Mouse (Mus musculus) kidney, adult 2 months (tissue): Measurements from ENCODE around the gene Pth1r. TPM values are rescaled to one million over a fixed set of nuclear protein-coding genes. Genes with fewer than 3 reads are reported as not detected.
A peak's percentile ranks its signal among the peaks of the same experiment; 100 is the strongest.

Experiments used
- DNase-seq: peaks from one replicate; pipeline ENCODE4 v3.0.0; 2021
- H3K27ac ChIP-seq: fragments of 200-500 bp; 2 replicates; pipeline ENCODE4 v1.5.1; 2012; ENCODE audit warnings: low read depth, low read length, control low read depth, inconsistent platforms; ENCODE audit not compliant: insufficient read depth
- H3K27me3 ChIP-seq: fragments of 200-500 bp; replicated peaks from 2 replicates; pipeline ENCODE4 v1.6.1; 2012; ENCODE audit warnings: mild to moderate bottlenecking, moderate library complexity, low read length, inconsistent platforms; ENCODE audit not compliant: control insufficient read depth, insufficient read depth
- H3K36me3 ChIP-seq: fragments of 200-500 bp; 2 replicates; pipeline ENCODE4 v1.6.1; 2012; ENCODE audit warnings: mild to moderate bottlenecking, moderate library complexity, low read length, inconsistent platforms; ENCODE audit not compliant: control insufficient read depth, insufficient read depth
- H3K4me1 ChIP-seq: fragments of 200-500 bp; 2 replicates; pipeline ENCODE4 v1.6.1; 2011; ENCODE audit warnings: low read length; ENCODE audit not compliant: control insufficient read depth, insufficient read depth
- H3K4me3 ChIP-seq: fragments of 200-500 bp; 2 replicates; pipeline ENCODE4 v1.5.1; 2011; ENCODE audit warnings: mild to moderate bottlenecking, low read depth, low read length, control low read depth; ENCODE audit not compliant: insufficient read depth
- CTCF ChIP-seq: fragments of 200-500 bp; conservative IDR thresholded peaks from 2 replicates; pipeline ENCODE4 v1.5.1; 2011; ENCODE audit warnings: low read depth, mild to moderate bottlenecking, control low read depth, low read length, moderate library complexity, mixed read lengths; ENCODE audit not compliant: insufficient read depth, insufficient read length
- POLR2A ChIP-seq: fragments of 200-500 bp; IDR thresholded peaks from one replicate; pipeline ENCODE4 v1.6.1; 2011; ENCODE audit warnings: low read depth, low read length, control low read depth
- whole genome bisulfite sequencing: fragments of 180-500 bp; shearing (Covaris S2); methylation state at CpG from one replicate; pipeline ENCODE4 v1.1.7; 2018; 5-methylcytosine and 5-hydroxymethylcytosine counted together
- polyA plus RNA-seq: library from polyadenylated mRNA; depleted of rRNA; stranded (reverse); fragments of >200 nt; gene quantifications from 2 replicates; pipeline ENCODE4 v1.2.3, GENCODE M21; 2012; rRNA removed

The Pth1r gene
- polyA plus RNA-seq, 1 experiment: 740 TPM

DNA sequence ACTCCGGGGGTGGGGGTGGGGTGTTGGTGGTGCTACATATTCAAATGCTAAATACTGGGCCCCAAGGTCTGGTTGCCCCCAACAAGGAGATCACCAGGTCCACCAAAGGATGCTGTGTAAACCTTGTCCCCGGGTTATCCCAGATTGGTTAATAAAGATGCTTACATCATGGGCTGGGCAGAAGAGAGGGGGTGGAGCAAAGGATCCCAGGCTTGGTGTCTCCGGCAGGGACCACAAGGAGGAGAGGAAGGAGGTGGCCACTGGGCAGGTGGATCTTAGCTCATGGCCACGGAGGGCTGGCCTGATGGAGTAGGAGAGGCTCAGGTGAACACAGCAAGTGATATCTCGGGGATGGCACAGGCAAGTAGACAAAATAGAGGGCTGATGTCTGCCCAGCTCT, 68.1 kb downstream of the Pth1r start:
- Histone ChIP-seq H3K36me3 (no peaks in the 10 kb centered on the region), H3K4me1 (peaks cover 36% of the 10 kb centered on the region)
- no peak for TF ChIP-seq CTCF
- no peak for TF ChIP-seq POLR2A

DNA sequence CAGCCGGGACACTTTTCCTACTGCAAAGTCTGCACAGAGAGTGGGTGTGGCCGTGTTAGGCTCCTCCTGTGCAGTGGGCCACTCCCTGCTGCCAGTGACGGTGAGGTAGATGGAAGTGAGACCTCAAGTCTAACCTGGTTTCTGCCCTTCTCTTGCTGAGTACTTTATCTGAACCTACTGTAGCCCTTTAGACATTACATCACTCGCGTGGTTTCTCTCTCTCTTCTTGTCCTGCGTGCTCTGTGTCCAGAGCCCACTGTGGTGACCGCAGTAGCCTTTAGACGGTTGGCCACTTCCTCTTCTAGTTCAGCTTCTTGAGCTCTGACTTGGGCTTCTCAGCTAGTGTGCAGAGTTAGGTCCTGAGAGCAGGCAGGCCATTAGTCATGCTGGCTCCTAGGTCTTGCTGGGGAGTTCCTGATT, 70.4 kb downstream of the Pth1r start:
- TF ChIP-seq POLR2A: no peak
- TF ChIP-seq CTCF: no peak
- H3K4me1 ChIP-seq: peaks cover 26% of the 10 kb centered on the region
- peak; percentile 48 for DNase-seq
- no peak overlapping the region for H3K27ac ChIP-seq
- no peaks in the 10 kb centered on the region for H3K27me3 ChIP-seq
- no peak overlapping the region for H3K4me3 ChIP-seq
- 79% methylated on average over 8 of the region's 8 CpGs for WGBS
- no peaks in the 10 kb centered on the region for H3K36me3 ChIP-seq

More for the DNA sequence above, 68.1 kb downstream of the Pth1r start:
- Histone ChIP-seq H3K27me3 (no peaks in the 10 kb centered on the region), H3K4me3 (no peak overlapping the region), H3K27ac (no peak overlapping the region)
- 82% methylated on average over 5 of the region's 5 CpGs for WGBS
- DNase-seq: no peak

DNA sequence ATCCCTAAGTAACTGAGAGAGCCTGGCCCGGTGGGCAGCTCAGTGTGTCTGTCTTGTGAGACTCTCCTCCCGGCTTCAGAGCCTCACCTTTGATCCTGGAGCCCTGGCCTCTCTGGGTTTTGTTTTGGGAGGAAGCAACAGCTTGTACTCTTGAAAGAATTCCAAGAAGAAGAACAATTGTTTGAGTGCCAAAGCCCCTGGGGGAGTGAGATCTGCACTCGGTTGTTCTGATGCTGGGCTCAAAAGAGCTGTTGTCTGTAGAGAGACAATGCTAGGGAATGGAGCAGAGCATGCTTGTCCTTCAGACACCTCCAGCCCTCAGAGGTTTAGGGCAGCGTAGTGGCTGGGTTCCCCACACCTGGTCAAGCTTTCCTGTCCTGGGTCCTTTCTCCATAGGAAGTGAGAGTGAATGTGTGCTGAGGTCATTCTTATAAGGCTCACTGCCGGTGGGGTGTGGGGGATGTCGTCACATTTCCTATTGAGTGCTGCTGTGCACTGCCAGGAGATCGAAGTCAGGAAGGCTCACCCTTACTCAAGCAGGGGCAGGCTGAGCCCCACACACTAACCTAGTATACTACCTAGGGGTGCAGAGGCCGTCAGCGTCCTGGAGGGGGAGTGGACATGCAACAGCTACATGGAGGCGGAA, 73.7 kb downstream of the Pth1r start:
- 44% methylated on average over 10 of the region's 10 CpGs for WGBS
- Histone ChIP-seq H3K36me3 (no peaks in the 10 kb centered on the region), H3K27me3 (no peaks in the 10 kb centered on the region), H3K4me1 (peaks cover 31% of the 10 kb centered on the region), H3K27ac (0 out of 2 replicates have a peak overlapping the region, but pooled peaks have one; percentile 17), H3K4me3 (no peak overlapping the region)
- TF ChIP-seq CTCF (no peak), POLR2A (no peak)
- peak; percentile 68 for DNase-seq

DNA sequence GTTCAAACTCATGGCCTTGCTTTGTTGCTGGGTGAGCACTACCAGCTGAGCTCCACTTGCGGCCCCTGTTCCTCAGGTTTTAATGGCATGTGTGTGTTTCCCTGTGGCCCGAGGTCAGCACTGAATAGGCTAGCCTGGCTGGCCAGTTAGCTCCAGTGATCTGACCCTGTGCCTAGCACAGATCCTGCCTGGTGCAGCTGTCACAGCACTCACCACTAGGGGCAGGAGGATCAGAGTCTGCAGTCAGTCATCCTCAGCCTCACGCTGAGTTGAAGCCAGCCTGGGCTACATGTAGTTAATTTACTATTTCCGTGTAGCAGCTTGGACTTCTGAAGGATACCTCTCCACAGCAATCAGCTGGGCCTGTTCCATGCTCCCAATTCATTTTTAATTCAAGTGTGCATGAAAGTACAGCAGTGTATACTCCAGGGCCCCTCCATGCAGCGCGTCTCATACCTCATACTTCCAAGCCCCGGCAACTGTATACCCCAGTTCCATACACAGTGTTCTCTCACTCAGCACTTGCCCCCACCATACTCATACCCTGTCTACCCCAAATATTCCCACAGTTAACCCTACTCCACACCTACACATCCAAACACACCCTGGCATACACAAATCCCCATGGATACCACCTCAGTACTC, 74.4 kb downstream of the Pth1r start:
- Histone ChIP-seq H3K27ac (0 out of 2 replicates have a peak overlapping the region, but pooled peaks have one; percentile 17), H3K36me3 (no peaks in the 10 kb centered on the region), H3K27me3 (no peaks in the 10 kb centered on the region), H3K4me3 (no peak overlapping the region), H3K4me1 (peaks cover 31% of the 10 kb centered on the region)
- 60% methylated on average over 7 of the region's 7 CpGs for WGBS
- TF ChIP-seq POLR2A (no peak), CTCF (peak; percentile 89)
- DNase-seq: peak; percentile 82

Other genes starting within 250 kb of the Pth1r start
- 35.1 and 37.6 TPM in 2 replicates for gene Setd2, start 214.5 kb downstream of the Pth1r start, polyA plus RNA-seq
- gene Nradd, start 122.7 kb downstream of the Pth1r start, polyA plus RNA-seq: 4.3 and 6.2 TPM in 2 replicates
- 41.6 and 49.2 TPM in 2 replicates for gene Nbeal2, start 93.0 kb downstream of the Pth1r start, polyA plus RNA-seq
- 95.9 and 125 TPM in 2 replicates for gene Ccdc12, start 90.6 kb downstream of the Pth1r start, polyA plus RNA-seq
- gene Myl3, start 5.3 kb downstream of the Pth1r start, polyA plus RNA-seq: 1.6 and 11.5 TPM in 2 replicates
- gene Prss42, start 51.0 kb upstream of the Pth1r start, polyA plus RNA-seq: not detected in 2 replicates
- not detected in 2 replicates for gene Prss44, start 66.8 kb upstream of the Pth1r start, polyA plus RNA-seq
- gene Prss43, start 79.5 kb upstream of the Pth1r start, polyA plus RNA-seq: not detected in 2 replicates
- gene Prss45, start 87.4 kb upstream of the Pth1r start, polyA plus RNA-seq: not detected in 2 replicates
- not detected in 2 replicates for gene Prss46, start 97.4 kb upstream of the Pth1r start, polyA plus RNA-seq
- gene Prss50, start 110.8 kb upstream of the Pth1r start, polyA plus RNA-seq: not detected in 2 replicates
- gene Als2cl, start 132.7 kb upstream of the Pth1r start, polyA plus RNA-seq: 32.3 and 40.8 TPM in 2 replicates
- gene Tmie, start 133.0 kb upstream of the Pth1r start, polyA plus RNA-seq: 7.9 and 9.5 TPM in 2 replicates
- not detected in 2 replicates for gene Fam240a, start 169.7 kb upstream of the Pth1r start, polyA plus RNA-seq
- not detected in 2 replicates for gene Tdgf1, start 199.0 kb upstream of the Pth1r start, polyA plus RNA-seq
- gene Lrrc2, start 204.4 kb upstream of the Pth1r start, polyA plus RNA-seq: 0.05 and 0.56 TPM in 2 replicates
- 9.8 and 11.4 TPM in 2 replicates for gene Rtp3, start 243.4 kb upstream of the Pth1r start, polyA plus RNA-seq